Mouse (Mus musculus) right cerebral cortex, adult 2 months (tissue): ENCODE measurements around the gene Erc2.
A peak's percentile ranks its signal among the peaks of the same experiment; 100 is the strongest.
"Not testable (repeated sequence)": the region's sequence is repeated elsewhere in the genome, so short reads cannot be mapped to it uniquely, and the experiment has no call there.

Experiments used
- DNase-seq, 2 experiments: peaks; one replicate each; pipeline ENCODE4 v3.0.0; 2021 to 2022; ENCODE audit warnings: low spot score in 2 of 2

Gene Erc2

GRCm38 (mm10) chr14:27828089-27828488, 205.9 kb downstream of the Erc2 start:
- no peak for DNase-seq

GRCm38 (mm10) chr14:27832196-27832595, 210.0 kb downstream of the Erc2 start:
- no peak for DNase-seq

GRCm38 (mm10) chr14:27835351-27835750, 213.1 kb downstream of the Erc2 start:
- no peak for DNase-seq

- no peak for DNase-seq
These were observed 215.4 kb downstream of the Erc2 start for GRCm38 (mm10) chr14:27837601-27838105.

- DNase-seq: no peak
These were observed 217.9 kb downstream of the Erc2 start for GRCm38 (mm10) chr14:27840120-27840519.

- peak; percentile 72 to 75 for DNase-seq
These were observed 224.6 kb downstream of the Erc2 start for GRCm38 (mm10) chr14:27846875-27847274.

GRCm38 (mm10) chr14:27847291-27847690, 225.1 kb downstream of the Erc2 start:
- DNase-seq: no peak

- DNase-seq: no peak
These were observed 229.0 kb downstream of the Erc2 start for GRCm38 (mm10) chr14:27851231-27851630.

- peak; percentile 53 to 59 for DNase-seq
These were observed 230.4 kb downstream of the Erc2 start for GRCm38 (mm10) chr14:27852606-27853005.

GRCm38 (mm10) chr14:27860371-27861046, 238.3 kb downstream of the Erc2 start:
- DNase-seq: peak; percentile 87 to 88

- DNase-seq: peak in 1 of 2 experiments; percentile 37
These were observed 240.1 kb downstream of the Erc2 start for GRCm38 (mm10) chr14:27862299-27862698.

GRCm38 (mm10) chr14:27867386-27867785, 245.2 kb downstream of the Erc2 start:
- DNase-seq: no peak

GRCm38 (mm10) chr14:27873619-27874018, 251.4 kb downstream of the Erc2 start:
- no peak for DNase-seq

- peak; percentile 65 to 69 for DNase-seq
These were observed 253.8 kb downstream of the Erc2 start for GRCm38 (mm10) chr14:27875991-27876411.

GRCm38 (mm10) chr14:27881972-27882371, 259.7 kb downstream of the Erc2 start:
- no peak for DNase-seq

- not testable (repeated sequence) for DNase-seq
These were observed 264.1 kb downstream of the Erc2 start for GRCm38 (mm10) chr14:27886337-27886736.

- DNase-seq: no peak
These were observed 265.3 kb downstream of the Erc2 start for GRCm38 (mm10) chr14:27887488-27887887.

GRCm38 (mm10) chr14:27889650-27890049, 267.4 kb downstream of the Erc2 start:
- no peak for DNase-seq

- DNase-seq: no peak
These were observed 270.2 kb downstream of the Erc2 start for GRCm38 (mm10) chr14:27892416-27892815.

GRCm38 (mm10) chr14:27901772-27902171, 279.5 kb downstream of the Erc2 start:
- peak in 1 of 2 experiments; percentile 32 for DNase-seq

GRCm38 (mm10) chr14:27921656-27922373, 299.6 kb downstream of the Erc2 start:
- DNase-seq: no peak

- no peak for DNase-seq
These were observed 305.1 kb downstream of the Erc2 start for GRCm38 (mm10) chr14:27927369-27927768.

GRCm38 (mm10) chr14:27933533-27933932, 311.3 kb downstream of the Erc2 start:
- DNase-seq: no peak
